9 mouse cellular contexts compared by ENCODE assay signal in genomic region chr3:102012611-102013211, GRCm38 (mm10). TPM values are rescaled to one million over a fixed set of nuclear protein-coding genes. Genes with fewer than 3 reads are reported as not detected.
DNase-seq lines count a peak whose midpoint lies in the region; ATAC-seq and TF ChIP-seq lines count a peak whose summit lies in the region.
"Had no signal": no experiment of that assay in that cellular context is flagged by ENCODE, and none has a peak within 500 bp of the region (broad histone marks: within the 10 kb centered on the region; RNA-seq: fewer than 3 reads in every experiment).

No protein-coding gene starts in this region.

- intact Hi-C loops in left cerebral cortex, adult 2 months (cut with DNase I) = no loop called here

- peak; percentile 41 for DNase-seq in liver, embryonic 11.5 days (ENCODE audit: low spot score)
- no peak for DNase-seq in liver
- peak; percentile 96 for DNase-seq in cerebellum, adult 11-12 months
- DNase-seq in left cerebral cortex, adult 2 months (ENCODE audit: extremely low spot score in 1 of 2, low spot score in 2 of 2) = peak; percentile 34 to 71
- DNase-seq in thymus, postnatal 14 days = no peak
- DNase-seq in adipocyte (ENCODE audit: low spot score) = no peak

- H3K4me3 ChIP-seq in liver, embryonic 11.5 days (ENCODE audit: low read depth, low read length) = peak overlapping the region; percentile 14
- H3K4me3 ChIP-seq in forebrain, embryonic 12.5 days (replicated peaks) = peak overlapping the region; percentile 49
- H3K4me3 ChIP-seq in left cerebral cortex, adult 2 months = peak overlapping the region; percentile 11; the same call in 1 of the 2 replicates
- H3K4me3 ChIP-seq in neural tube, embryonic 12.5 days = peak overlapping the region; percentile 67

- no peaks in the 10 kb centered on the region for H3K9me3 ChIP-seq in liver, embryonic 11.5 days (ENCODE audit: control insufficient read depth, low read length)
- no peaks in the 10 kb centered on the region for H3K9me3 ChIP-seq in forebrain, embryonic 12.5 days
- no peaks in the 10 kb centered on the region for H3K9me3 ChIP-seq in neural tube, embryonic 12.5 days

- H3K36me3 ChIP-seq in liver, embryonic 11.5 days (ENCODE audit: control insufficient read depth, insufficient read depth, low read length) = no peaks in the 10 kb centered on the region
- H3K36me3 ChIP-seq in forebrain, embryonic 12.5 days (replicated peaks) = no peaks in the 10 kb centered on the region
- H3K36me3 ChIP-seq in neural tube, embryonic 12.5 days = no peaks in the 10 kb centered on the region

- WGBS in liver, embryonic 11.5 days = under 1% methylated on average over 53 of the region's 53 CpGs
- 2% methylated on average over 52 of the region's 53 CpGs for WGBS in forebrain, embryonic 12.5 days
- WGBS in neural tube, embryonic 12.5 days = 1% methylated on average over 53 of the region's 53 CpGs

- peaks cover 84% of the 10 kb centered on the region for H3K27me3 ChIP-seq in liver, embryonic 11.5 days (replicated peaks; ENCODE audit: control insufficient read depth, insufficient read depth, low read length)
- H3K27me3 ChIP-seq in forebrain, embryonic 12.5 days = peaks cover 77% of the 10 kb centered on the region
- H3K27me3 ChIP-seq in neural tube, embryonic 12.5 days (replicated peaks) = peaks cover 5% of the 10 kb centered on the region; the same call in 1 of the 2 replicates

- H3K4me1 ChIP-seq in liver, embryonic 11.5 days (replicated peaks; ENCODE audit: control insufficient read depth, insufficient read depth, low read length) = no peaks in the 10 kb centered on the region
- H3K4me1 ChIP-seq in forebrain, embryonic 12.5 days = peaks cover 19% of the 10 kb centered on the region
- H3K4me1 ChIP-seq in neural tube, embryonic 12.5 days = peaks cover 6% of the 10 kb centered on the region; the same call in 1 of the 2 replicates

- ATAC-seq in liver, embryonic 11.5 days (replicated peaks; ENCODE audit: low FRiP score) = no peak
- ATAC-seq in forebrain, embryonic 12.5 days (ENCODE audit: low FRiP score) = no peak
- no peak for ATAC-seq in neural tube, embryonic 12.5 days (ENCODE audit: low FRiP score, low read depth)

- H3K27ac ChIP-seq in liver, embryonic 11.5 days (ENCODE audit: low read depth, low read length) = no peak overlapping the region
- H3K27ac ChIP-seq in forebrain, embryonic 12.5 days = peak overlapping the region; percentile 92
- no peak overlapping the region; the same call in 1 of the 2 replicates for H3K27ac ChIP-seq in left cerebral cortex, adult 2 months
- H3K27ac ChIP-seq in neural tube, embryonic 12.5 days = peak overlapping the region; percentile 97

- TF ChIP-seq CTCF in left cerebral cortex, adult 2 months (IDR thresholded peaks at IDR 0.05) = no peak

- peak overlapping the region; percentile 55 for H3K4me2 ChIP-seq in liver, embryonic 11.5 days
- peak overlapping the region; percentile 62 for H3K4me2 ChIP-seq in forebrain, embryonic 12.5 days
- peak overlapping the region; percentile 66 for H3K4me2 ChIP-seq in neural tube, embryonic 12.5 days (replicated peaks)

- no peak overlapping the region for H3K9ac ChIP-seq in liver, embryonic 11.5 days (ENCODE audit: low read depth, low read length)
- H3K9ac ChIP-seq in forebrain, embryonic 12.5 days = peak overlapping the region; percentile 68
- peak overlapping the region; percentile 91 for H3K9ac ChIP-seq in neural tube, embryonic 12.5 days

RNA-seq across cellular contexts. Expression of gene Nhlh2, which starts 2.8 kb away (rescaled TPM):
- polyA plus RNA-seq in liver, embryonic 11.5 days (2014; fragmentation: Nextera tagmentation; extraction: Ambion mirVana) = 0.09 and 0.19 TPM in 2 replicates
- polyA plus RNA-seq in forebrain, embryonic 12.5 days (2016; fragmentation: Nextera tagmentation; extraction: Ambion mirVana) = 56.4 and 59.5 TPM in 2 replicates
- total RNA-seq in left cerebral cortex, adult 2 months (2021) = under 1 TPM; 0.26 to 0.52 TPM
- 119 and 140 TPM in 2 replicates for polyA plus RNA-seq in neural tube, embryonic 12.5 days (2016; fragmentation: Nextera tagmentation; extraction: Ambion mirVana)
- total RNA-seq: adrenal gland, adult 18-20 months had no signal

Comparison
In these comparisons a context has a peak if more than half of its experiments do, and no peak if none do; other contexts are left out.
1. DNase-seq: peak in liver, embryonic 11.5 days (single experiment), cerebellum, adult 11-12 months (single experiment) and left cerebral cortex, adult 2 months (2 of 2); none in liver (single experiment), thymus, postnatal 14 days (single experiment) and adipocyte (single experiment).
2. H3K27ac ChIP-seq: peak in forebrain, embryonic 12.5 days (single experiment) and neural tube, embryonic 12.5 days (single experiment); none in liver, embryonic 11.5 days (single experiment) and left cerebral cortex, adult 2 months (single experiment).
3. H3K4me3 ChIP-seq: peak in every context shown above with its lines; median percentile 67 in neural tube, embryonic 12.5 days; 49 in forebrain, embryonic 12.5 days; 14 in liver, embryonic 11.5 days; 11 in left cerebral cortex, adult 2 months.
4. RNA of gene Nhlh2, which starts 2.8 kb away (polyA plus RNA-seq): 119 to 140 TPM in neural tube, embryonic 12.5 days and 56.4 to 59.5 TPM in forebrain, embryonic 12.5 days; 0.09 to 0.19 TPM in liver, embryonic 11.5 days; every median in the first group is over 10 times any median in the second.
5. Peak in every context shown above with its lines, with median percentiles within 50 percentile points of each other: H3K4me2 ChIP-seq.